Mouse (Mus musculus): ENCODE results near the gene Ptpn11. TPM values are rescaled to one million over a fixed set of nuclear protein-coding genes. Genes with fewer than 3 reads are reported as not detected.
"Not testable (repeated sequence)": the region's sequence is repeated elsewhere in the genome, so short reads cannot be mapped to it uniquely, and the experiment has no call there.

Ptpn11 gene
- polyA plus RNA-seq, 1 experiment from 2014 or later, result 14.4 TPM

- H3K27me3 ChIP-seq (ENCODE audit: control insufficient read depth, insufficient read depth, low read length), result no peaks in the 10 kb centered on the region
- no peak for ATAC-seq (ENCODE audit: insufficient read depth, low FRiP score)
- no peak overlapping the region for H3K4me2 ChIP-seq (ENCODE audit: low read depth, low read length)
- no peak overlapping the region for H3K27ac ChIP-seq (ENCODE audit: low read length)
- H3K9me3 ChIP-seq (replicated peaks; ENCODE audit: control insufficient read depth, low read length), result 0 out of 2 replicates have a peak, but pooled peaks cover 2% of the 10 kb centered on the region
- H3K4me1 ChIP-seq (ENCODE audit: control insufficient read depth, insufficient read depth, low read length), result peaks cover 8% of the 10 kb centered on the region; the same call in 1 of the 2 replicates
- WGBS, result 85% methylated on average over 4 of the region's 4 CpGs
- no peak overlapping the region for H3K9ac ChIP-seq (ENCODE audit: low read length)
- H3K36me3 ChIP-seq (ENCODE audit: control insufficient read depth, insufficient read depth, low read length), result no peaks in the 10 kb centered on the region
- no peak overlapping the region for H3K4me3 ChIP-seq (replicated peaks; ENCODE audit: low read length)
Measured at GRCm38 (mm10) chr5:121226845-121227244, 35.6 kb upstream of the Ptpn11 start.

- 0 out of 2 replicates have a peak, but pooled peaks cover 2% of the 10 kb centered on the region for H3K9me3 ChIP-seq (replicated peaks; ENCODE audit: control insufficient read depth, low read length)
- 56% methylated on average over 3 of the region's 3 CpGs for WGBS
- H3K27ac ChIP-seq (ENCODE audit: low read length), result no peak overlapping the region
- H3K4me1 ChIP-seq (ENCODE audit: control insufficient read depth, insufficient read depth, low read length), result peaks cover 12% of the 10 kb centered on the region
- no peak for ATAC-seq (ENCODE audit: insufficient read depth, low FRiP score)
- no peak overlapping the region for H3K9ac ChIP-seq (ENCODE audit: low read length)
- no peak overlapping the region for H3K4me2 ChIP-seq (ENCODE audit: low read depth, low read length)
- H3K27me3 ChIP-seq (ENCODE audit: control insufficient read depth, insufficient read depth, low read length), result no peaks in the 10 kb centered on the region
- no peak overlapping the region for H3K4me3 ChIP-seq (replicated peaks; ENCODE audit: low read length)
- no peaks in the 10 kb centered on the region for H3K36me3 ChIP-seq (ENCODE audit: control insufficient read depth, insufficient read depth, low read length)
Measured at GRCm38 (mm10) chr5:121226406-121226805, 35.2 kb upstream of the Ptpn11 start.

DNA sequence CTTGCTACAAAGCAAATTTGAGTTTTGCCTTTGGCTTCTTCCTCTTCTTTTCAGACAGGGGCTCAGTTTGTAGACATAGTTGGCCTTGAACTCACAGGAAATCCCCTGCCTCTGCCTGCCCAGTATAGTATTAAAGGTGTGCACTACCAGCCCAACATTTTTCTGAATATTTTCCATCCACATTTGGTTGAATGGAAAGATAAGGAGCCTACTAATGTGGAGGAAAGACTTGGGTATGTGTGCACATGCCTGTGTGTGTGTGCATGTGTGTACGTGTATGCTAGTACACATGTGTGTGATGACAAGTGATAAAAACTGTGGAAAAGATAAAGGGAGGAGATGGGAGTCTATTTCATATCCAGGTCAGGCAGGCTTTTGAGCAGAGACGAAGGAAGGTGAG, 34.7 kb upstream of the Ptpn11 start:
- Histone ChIP-seq H3K4me2 (ENCODE audit: low read depth, low read length) (no peak overlapping the region), H3K27me3 (ENCODE audit: control insufficient read depth, insufficient read depth, low read length) (no peaks in the 10 kb centered on the region), H3K36me3 (ENCODE audit: control insufficient read depth, insufficient read depth, low read length) (no peaks in the 10 kb centered on the region), H3K27ac (ENCODE audit: low read length) (no peak overlapping the region), H3K4me3 (replicated peaks; ENCODE audit: low read length) (no peak overlapping the region), H3K4me1 (ENCODE audit: control insufficient read depth, insufficient read depth, low read length) (peaks cover 12% of the 10 kb centered on the region), H3K9me3 (replicated peaks; ENCODE audit: control insufficient read depth, low read length) (0 out of 2 replicates have a peak, but pooled peaks cover 2% of the 10 kb centered on the region), H3K9ac (ENCODE audit: low read length) (no peak overlapping the region)
- no peak for ATAC-seq (ENCODE audit: insufficient read depth, low FRiP score)
- WGBS, result 85% methylated on average over 2 of the region's 2 CpGs

DNA sequence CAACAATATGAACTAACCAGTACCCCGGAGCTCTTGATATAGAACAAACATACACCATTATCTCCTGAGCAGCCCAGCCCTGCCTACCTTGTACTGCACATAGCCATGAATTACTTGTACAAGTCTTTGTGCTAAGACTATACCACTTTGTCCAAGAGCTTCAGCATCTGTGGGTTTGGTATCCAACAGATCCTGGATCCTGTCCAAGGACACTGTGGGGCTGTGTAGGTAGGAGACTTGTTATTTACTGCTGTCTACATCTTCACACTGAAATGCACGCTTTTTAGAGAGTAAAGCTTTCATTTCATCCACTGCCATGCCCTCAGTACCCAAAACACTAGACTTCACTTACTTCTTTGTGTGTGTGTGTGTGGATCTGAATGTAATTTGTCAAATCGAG, 33.7 kb upstream of the Ptpn11 start:
- Histone ChIP-seq H3K9me3 (replicated peaks; ENCODE audit: control insufficient read depth, low read length) (0 out of 2 replicates have a peak, but pooled peaks cover 2% of the 10 kb centered on the region), H3K27ac (ENCODE audit: low read length) (no peak overlapping the region), H3K4me1 (ENCODE audit: control insufficient read depth, insufficient read depth, low read length) (peaks cover 12% of the 10 kb centered on the region), H3K9ac (ENCODE audit: low read length) (no peak overlapping the region), H3K4me2 (ENCODE audit: low read depth, low read length) (no peak overlapping the region), H3K36me3 (ENCODE audit: control insufficient read depth, insufficient read depth, low read length) (no peaks in the 10 kb centered on the region), H3K27me3 (ENCODE audit: control insufficient read depth, insufficient read depth, low read length) (no peaks in the 10 kb centered on the region), H3K4me3 (replicated peaks; ENCODE audit: low read length) (no peak overlapping the region)
- ATAC-seq (ENCODE audit: insufficient read depth, low FRiP score), result no peak
- WGBS, result 74% methylated on average over 3 of the region's 3 CpGs

- H3K4me1 ChIP-seq (ENCODE audit: control insufficient read depth, insufficient read depth, low read length), result peaks cover 13% of the 10 kb centered on the region
- not testable (repeated sequence) for H3K9ac ChIP-seq (ENCODE audit: low read length); ATAC-seq (ENCODE audit: insufficient read depth, low FRiP score); H3K9me3 ChIP-seq (replicated peaks; ENCODE audit: control insufficient read depth, low read length); H3K36me3 ChIP-seq (ENCODE audit: control insufficient read depth, insufficient read depth, low read length); H3K4me3 ChIP-seq (replicated peaks; ENCODE audit: low read length); H3K27ac ChIP-seq (ENCODE audit: low read length); H3K4me2 ChIP-seq (ENCODE audit: low read depth, low read length); H3K27me3 ChIP-seq (ENCODE audit: control insufficient read depth, insufficient read depth, low read length)
- 94% methylated on average over 3 of the region's 4 CpGs for WGBS
Measured at GRCm38 (mm10) chr5:121224020-121224419, 32.8 kb upstream of the Ptpn11 start.

DNA sequence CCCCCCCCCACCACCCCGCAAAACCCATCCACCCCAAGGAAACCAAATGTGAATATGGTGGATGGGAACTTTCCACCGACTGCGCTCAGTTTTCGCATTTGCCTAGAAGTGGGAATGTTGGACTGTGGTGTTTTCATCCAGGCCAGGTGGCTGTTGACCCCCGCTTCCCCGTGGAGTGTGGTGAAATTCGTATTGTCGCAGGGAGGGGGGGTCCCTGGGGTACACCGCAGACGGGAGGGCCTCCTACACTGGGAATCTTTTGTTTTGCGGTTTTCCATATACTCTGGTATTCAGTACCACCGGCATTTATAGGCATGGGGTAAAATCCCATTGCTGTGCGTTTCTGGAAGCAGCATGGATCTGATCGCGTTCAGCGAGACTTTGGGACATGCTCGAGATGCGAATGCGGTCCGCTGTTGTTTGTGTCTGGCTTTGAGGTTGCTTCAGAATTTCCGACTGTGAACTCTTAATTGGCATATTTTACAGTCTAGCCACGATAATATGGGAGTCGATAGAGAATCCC, 30.2 kb upstream of the Ptpn11 start:
- Histone ChIP-seq H3K9ac (ENCODE audit: low read length) (peak overlapping the region; percentile 93), H3K27me3 (ENCODE audit: control insufficient read depth, insufficient read depth, low read length) (no peaks in the 10 kb centered on the region), H3K9me3 (replicated peaks; ENCODE audit: control insufficient read depth, low read length) (no peaks in the 10 kb centered on the region), H3K27ac (ENCODE audit: low read length) (no peak overlapping the region; the same call in 1 of the 2 replicates), H3K36me3 (ENCODE audit: control insufficient read depth, insufficient read depth, low read length) (no peaks in the 10 kb centered on the region), H3K4me1 (ENCODE audit: control insufficient read depth, insufficient read depth, low read length) (peaks cover 13% of the 10 kb centered on the region), H3K4me3 (replicated peaks; ENCODE audit: low read length) (peak overlapping the region; percentile 97), H3K4me2 (ENCODE audit: low read depth, low read length) (peak overlapping the region; percentile 72)
- 19% methylated on average over 23 of the region's 23 CpGs for WGBS
- no peak for ATAC-seq (ENCODE audit: insufficient read depth, low FRiP score)

DNA sequence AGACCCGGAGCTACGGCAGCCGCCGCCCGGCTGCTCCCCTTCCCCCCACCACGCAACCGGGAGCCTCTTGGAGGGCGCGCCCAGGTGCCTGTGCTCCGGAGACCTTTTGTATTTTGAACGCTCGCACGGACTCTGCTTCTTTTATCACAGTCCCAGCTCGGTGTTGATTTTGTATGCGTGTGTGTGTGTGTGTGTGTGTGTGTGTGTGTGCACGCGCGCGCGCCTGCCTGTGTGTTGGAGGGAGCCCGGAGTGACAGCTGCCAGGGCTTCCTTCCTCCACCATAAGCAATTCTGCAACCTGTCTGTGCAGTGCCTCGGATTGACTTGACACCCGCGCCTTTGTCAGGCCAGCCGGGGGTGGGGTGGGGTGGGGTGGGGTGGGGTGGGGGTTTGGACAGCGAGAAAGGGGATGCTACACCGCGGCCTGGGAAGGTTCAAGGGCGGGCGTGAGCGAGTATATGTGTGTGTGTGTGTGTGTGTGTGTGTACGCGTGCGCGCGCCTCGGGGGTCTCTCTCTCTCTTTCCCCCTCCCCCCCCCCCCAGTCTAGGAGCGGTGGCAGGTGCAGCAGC, 29.6 kb upstream of the Ptpn11 start:
- WGBS, result 0% methylated on average over 37 of the region's 38 CpGs
- peak overlapping the region; percentile 72 for H3K4me2 ChIP-seq (ENCODE audit: low read depth, low read length)
- H3K27ac ChIP-seq (ENCODE audit: low read length), result peak overlapping the region; percentile 80
- ATAC-seq (ENCODE audit: insufficient read depth, low FRiP score), result peak; percentile 22; the same call in 1 of the 2 replicates
- H3K9me3 ChIP-seq (replicated peaks; ENCODE audit: control insufficient read depth, low read length), result no peaks in the 10 kb centered on the region
- H3K36me3 ChIP-seq (ENCODE audit: control insufficient read depth, insufficient read depth, low read length), result no peaks in the 10 kb centered on the region
- no peaks in the 10 kb centered on the region for H3K27me3 ChIP-seq (ENCODE audit: control insufficient read depth, insufficient read depth, low read length)
- peak overlapping the region; percentile 93 for H3K9ac ChIP-seq (ENCODE audit: low read length)
- peaks cover 13% of the 10 kb centered on the region for H3K4me1 ChIP-seq (ENCODE audit: control insufficient read depth, insufficient read depth, low read length)
- H3K4me3 ChIP-seq (replicated peaks; ENCODE audit: low read length), result peak overlapping the region; percentile 97

GRCm38 (mm10) chr5:121219980-121220731, 29.0 kb upstream of the Ptpn11 start, which contains the start of gene Hectd4:
Hectd4 (plus strand) TSS chr5:121220219.
- no peaks in the 10 kb centered on the region for H3K27me3 ChIP-seq (ENCODE audit: control insufficient read depth, insufficient read depth, low read length)
- ATAC-seq (ENCODE audit: insufficient read depth, low FRiP score), result peak; percentile 94
- peak within 1 kb of the TSS; percentile 80 for H3K27ac ChIP-seq (ENCODE audit: low read length)
- WGBS, result under 1% methylated on average over 60 of the region's 90 CpGs
- H3K4me1 ChIP-seq (ENCODE audit: control insufficient read depth, insufficient read depth, low read length), result peaks cover 13% of the 10 kb centered on the region
- H3K9me3 ChIP-seq (replicated peaks; ENCODE audit: control insufficient read depth, low read length), result no peaks in the 10 kb centered on the region
- peak within 1 kb of the TSS; percentile 93 for H3K9ac ChIP-seq (ENCODE audit: low read length)
- H3K4me3 ChIP-seq (replicated peaks; ENCODE audit: low read length), result peak within 1 kb of the TSS; percentile 97
- H3K4me2 ChIP-seq (ENCODE audit: low read depth, low read length), result peak within 1 kb of the TSS; percentile 72
- no peaks in the 10 kb centered on the region for H3K36me3 ChIP-seq (ENCODE audit: control insufficient read depth, insufficient read depth, low read length)

GRCm38 (mm10) chr5:121219190-121219589, 28.0 kb upstream of the Ptpn11 start:
- no peak overlapping the region for H3K9ac ChIP-seq (ENCODE audit: low read length)
- ATAC-seq (ENCODE audit: insufficient read depth, low FRiP score), result no peak
- no peak overlapping the region for H3K4me2 ChIP-seq (ENCODE audit: low read depth, low read length)
- no peaks in the 10 kb centered on the region for H3K36me3 ChIP-seq (ENCODE audit: control insufficient read depth, insufficient read depth, low read length)
- H3K27ac ChIP-seq (ENCODE audit: low read length), result no peak overlapping the region
- WGBS, result 81% methylated on average over 1 of the region's 1 CpGs
- no peaks in the 10 kb centered on the region for H3K9me3 ChIP-seq (replicated peaks; ENCODE audit: control insufficient read depth, low read length)
- no peak overlapping the region for H3K4me3 ChIP-seq (replicated peaks; ENCODE audit: low read length)
- H3K4me1 ChIP-seq (ENCODE audit: control insufficient read depth, insufficient read depth, low read length), result peaks cover 10% of the 10 kb centered on the region
- H3K27me3 ChIP-seq (ENCODE audit: control insufficient read depth, insufficient read depth, low read length), result no peaks in the 10 kb centered on the region

Data from stomach, embryonic 16.5 days (tissue).